In genomic region chr2:90661426-90661825, GRCm38 (mm10) we compare ENCODE assay signal across 13 mouse cellular contexts. TPM values are rescaled to one million over a fixed set of nuclear protein-coding genes. Genes with fewer than 3 reads are reported as not detected.
DNase-seq lines count a peak whose midpoint lies in the region; ATAC-seq and TF ChIP-seq lines count a peak whose summit lies in the region.
"Had no signal": no experiment of that assay in that cellular context is flagged by ENCODE, and none has a peak within 500 bp of the region (broad histone marks: within the 10 kb centered on the region; RNA-seq: fewer than 3 reads in every experiment).

No protein-coding gene starts in this region.

- ATAC-seq in granulocyte monocyte progenitor cell, adult 5-6 weeks (replicated peaks; ENCODE audit: poor library complexity, severe bottlenecking) = peak; percentile 94
- ATAC-seq in liver, embryonic 12.5 days = peak; percentile 99
- ATAC-seq: midbrain, embryonic 16.5 days had no signal

- peaks cover 48% of the 10 kb centered on the region for H3K4me1 ChIP-seq in liver, embryonic 12.5 days
- H3K4me1 ChIP-seq in small intestine, adult 2 months (ENCODE audit: control insufficient read depth, insufficient read depth, insufficient read length, low read length) = peaks cover 9% of the 10 kb centered on the region

- WGBS in liver, embryonic 12.5 days (ENCODE audit: insufficient replicate concordance) = 5% methylated on average over 3 of the region's 3 CpGs
- WGBS in small intestine, adult 2 months = 15% methylated on average over 3 of the region's 3 CpGs

- H3K9me3 ChIP-seq in liver, embryonic 12.5 days (replicated peaks) = no peaks in the 10 kb centered on the region
- H3K9me3 ChIP-seq: heart, embryonic 13.5 days had no signal

- H3K4me3 ChIP-seq in liver, embryonic 12.5 days = no peak overlapping the region
- H3K4me3 ChIP-seq in small intestine, adult 2 months (ENCODE audit: low read depth, low read length) = no peak overlapping the region
- H3K4me3 ChIP-seq: heart, embryonic 13.5 days had no signal

- peak overlapping the region; percentile 86 for H3K27ac ChIP-seq in liver, embryonic 12.5 days
- peak overlapping the region; percentile 24; the same call in 1 of the 2 replicates for H3K27ac ChIP-seq in small intestine, adult 2 months (ENCODE audit: insufficient read depth, low read depth, low read length)
- H3K27ac ChIP-seq: heart, embryonic 13.5 days had no signal

- no peaks in the 10 kb centered on the region for H3K27me3 ChIP-seq in liver, embryonic 12.5 days (replicated peaks)
- H3K27me3 ChIP-seq in small intestine, adult 2 months (ENCODE audit: control insufficient read depth, insufficient read depth, low read length) = no peaks in the 10 kb centered on the region
- H3K27me3 ChIP-seq: heart, embryonic 13.5 days had no signal

- DNase-seq in kidney, adult 18-20 months = peak; percentile 19
- no peak for DNase-seq in kidney, postnatal 4 days
- DNase-seq in frontal cortex, postnatal 25 days (ENCODE audit: low spot score in 2 of 2) = no peak
- no peak for DNase-seq in B cell, adult 2 months
- DNase-seq in retina, postnatal 1 day = no peak
- DNase-seq: adrenal gland, postnatal 14 days; layer of hippocampus, postnatal 36 days; thymus, postnatal 14 days had no signal

- no peak for TF ChIP-seq POLR2A in small intestine, adult 2 months (IDR thresholded peaks at IDR 0.05; ENCODE audit: low read depth, low read length)

- TF ChIP-seq CTCF in small intestine, adult 2 months (IDR thresholded peaks at IDR 0.05; ENCODE audit: extremely low read depth, insufficient read length, insufficient replicate concordance, low read depth, low read length) = no peak

- peak overlapping the region; percentile 33 for H3K4me2 ChIP-seq in liver, embryonic 12.5 days
- H3K4me2 ChIP-seq: heart, embryonic 13.5 days had no signal

- H3K9ac ChIP-seq in liver, embryonic 12.5 days = peak overlapping the region; percentile 20; the same call in 1 of the 2 replicates
- H3K9ac ChIP-seq: heart, embryonic 13.5 days had no signal

- no peaks in the 10 kb centered on the region for H3K36me3 ChIP-seq in liver, embryonic 12.5 days
- H3K36me3 ChIP-seq in small intestine, adult 2 months (ENCODE audit: control insufficient read depth, insufficient read depth, low read length) = no peaks in the 10 kb centered on the region
- H3K36me3 ChIP-seq: heart, embryonic 13.5 days had no signal

RNA-seq across cellular contexts. Expression of gene Nup160, which starts 15.6 kb away (rescaled TPM):
- total RNA-seq in granulocyte monocyte progenitor cell, adult 5-6 weeks (2014; fragmentation: Nextera tagmentation) = 54.1 and 69.9 TPM in 2 replicates
- 47.4 and 53.9 TPM in 2 replicates for total RNA-seq in granulocyte monocyte progenitor cell, adult 5-6 weeks (2017)
- 60.3 and 61.3 TPM in 2 replicates for polyA plus RNA-seq in liver, embryonic 12.5 days (2016; fragmentation: Nextera tagmentation; extraction: Ambion mirVana)
- polyA plus RNA-seq in small intestine, adult 2 months (2012; rRNA removed) = 1.8 and 3.5 TPM in 2 replicates

Comparison
In these comparisons a context has a peak if more than half of its experiments do, and no peak if none do; other contexts are left out.
1. RNA of gene Nup160, which starts 15.6 kb away (polyA plus RNA-seq): 60.3 to 61.3 TPM in liver, embryonic 12.5 days; 1.8 to 3.5 TPM in small intestine, adult 2 months; every median in the first group is over 10 times any median in the second.